Mouse (Mus musculus): ENCODE results near the gene Ecm1. TPM values are rescaled to one million over a fixed set of nuclear protein-coding genes. Genes with fewer than 3 reads are reported as not detected.

Gene Ecm1
- 94.3 and 107 TPM in 2 replicates for polyA plus RNA-seq (2015; fragmentation: Nextera tagmentation; extraction: Ambion mirVana)

- Histone ChIP-seq H3K36me3 (ENCODE audit: insufficient read depth, low read length) (peaks cover 15% of the 10 kb centered on the region), H3K9me3 (ENCODE audit: low read length) (no peaks in the 10 kb centered on the region), H3K4me3 (ENCODE audit: low read depth, low read length) (no peak within 1 kb of the TSS), H3K9ac (replicated peaks; ENCODE audit: low read depth) (no peak within 1 kb of the TSS), H3K4me1 (ENCODE audit: insufficient read depth, low read depth, low read length) (peaks cover 9% of the 10 kb centered on the region; the same call in 1 of the 2 replicates), H3K27ac (ENCODE audit: low read length) (peak within 1 kb of the TSS; percentile 73), H3K4me2 (replicated peaks; ENCODE audit: low read depth, low read length) (peak within 1 kb of the TSS; percentile 14), H3K27me3 (replicated peaks; ENCODE audit: insufficient read depth, low read length) (no peaks in the 10 kb centered on the region)
- TF ChIP-seq EP300 (IDR thresholded peaks at IDR 0.05): no peak
- no peak for TF ChIP-seq CTCF (IDR thresholded peaks at IDR 0.05)
- ATAC-seq (peak; percentile 88), DNase-seq (ENCODE audit: low spot score) (peak; percentile 88)
- 46% methylated on average over 7 of the region's 7 CpGs for WGBS
These were observed at the start of gene Ecm1 for GRCm38 (mm10) chr3:95739353-95740104. Gene Ecm1 (minus strand): TSS chr3:95739569.

- ATAC-seq: no peak
- no peaks in the 10 kb centered on the region for H3K27me3 ChIP-seq (replicated peaks; ENCODE audit: insufficient read depth, low read length)
- TF ChIP-seq EP300 (IDR thresholded peaks at IDR 0.05): no peak
- H3K4me2 ChIP-seq (replicated peaks; ENCODE audit: low read depth, low read length): no peak overlapping the region
- no peaks in the 10 kb centered on the region for H3K4me1 ChIP-seq (ENCODE audit: insufficient read depth, low read depth, low read length)
- no peak overlapping the region for H3K27ac ChIP-seq (ENCODE audit: low read length)
- DNase-seq (ENCODE audit: low spot score): no peak
- no peaks in the 10 kb centered on the region for H3K9me3 ChIP-seq (ENCODE audit: low read length)
- WGBS: 89% methylated on average over 4 of the region's 4 CpGs
- peaks cover 32% of the 10 kb centered on the region for H3K36me3 ChIP-seq (ENCODE audit: insufficient read depth, low read length)
- no peak overlapping the region for H3K4me3 ChIP-seq (ENCODE audit: low read depth, low read length)
- no peak overlapping the region for H3K9ac ChIP-seq (replicated peaks; ENCODE audit: low read depth)
These were observed 46.1 kb upstream of the Ecm1 start for GRCm38 (mm10) chr3:95785501-95785900.

GRCm38 (mm10) chr3:95771985-95772384 lies 32.6 kb upstream of the Ecm1 start:
- H3K4me1 ChIP-seq (ENCODE audit: insufficient read depth, low read depth, low read length): no peaks in the 10 kb centered on the region
- ATAC-seq (no peak), DNase-seq (ENCODE audit: low spot score) (peak; percentile 70)
- no peak overlapping the region for H3K4me3 ChIP-seq (ENCODE audit: low read depth, low read length)
- no peak overlapping the region for H3K9ac ChIP-seq (replicated peaks; ENCODE audit: low read depth)
- no peaks in the 10 kb centered on the region for H3K9me3 ChIP-seq (ENCODE audit: low read length)
- TF ChIP-seq EP300 (IDR thresholded peaks at IDR 0.05): no peak
- TF ChIP-seq CTCF (IDR thresholded peaks at IDR 0.05): peak; percentile 77
- H3K27ac ChIP-seq (ENCODE audit: low read length): no peak overlapping the region
- H3K36me3 ChIP-seq (ENCODE audit: insufficient read depth, low read length): peaks cover 9% of the 10 kb centered on the region
- H3K4me2 ChIP-seq (replicated peaks; ENCODE audit: low read depth, low read length): no peak overlapping the region
- no peaks in the 10 kb centered on the region for H3K27me3 ChIP-seq (replicated peaks; ENCODE audit: insufficient read depth, low read length)

GRCm38 (mm10) chr3:95765534-95765933 lies 26.2 kb upstream of the Ecm1 start:
- Histone ChIP-seq H3K9ac (replicated peaks; ENCODE audit: low read depth) (no peak overlapping the region), H3K4me1 (ENCODE audit: insufficient read depth, low read depth, low read length) (no peaks in the 10 kb centered on the region), H3K27ac (ENCODE audit: low read length) (no peak overlapping the region), H3K4me2 (replicated peaks; ENCODE audit: low read depth, low read length) (no peak overlapping the region), H3K4me3 (ENCODE audit: low read depth, low read length) (no peak overlapping the region), H3K36me3 (ENCODE audit: insufficient read depth, low read length) (peaks cover 7% of the 10 kb centered on the region; the same call in 1 of the 2 replicates), H3K9me3 (ENCODE audit: low read length) (no peaks in the 10 kb centered on the region), H3K27me3 (replicated peaks; ENCODE audit: insufficient read depth, low read length) (no peaks in the 10 kb centered on the region)
- TF ChIP-seq CTCF (IDR thresholded peaks at IDR 0.05) (0 out of 2 replicates have a peak, but pooled peaks have one; percentile 21), EP300 (IDR thresholded peaks at IDR 0.05) (no peak)
- 87% methylated on average over 10 of the region's 10 CpGs for WGBS
- ATAC-seq (no peak), DNase-seq (ENCODE audit: low spot score) (no peak)

- no peaks in the 10 kb centered on the region for H3K4me1 ChIP-seq (ENCODE audit: insufficient read depth, low read depth, low read length)
- TF ChIP-seq EP300 (IDR thresholded peaks at IDR 0.05) (no peak), CTCF (IDR thresholded peaks at IDR 0.05) (no peak)
- H3K27ac ChIP-seq (ENCODE audit: low read length): peak overlapping the region; percentile 26; the same call in 1 of the 2 replicates
- H3K4me3 ChIP-seq (ENCODE audit: low read depth, low read length): no peak overlapping the region
- no peaks in the 10 kb centered on the region for H3K27me3 ChIP-seq (replicated peaks; ENCODE audit: insufficient read depth, low read length)
- ATAC-seq (no peak), DNase-seq (ENCODE audit: low spot score) (no peak)
- no peaks in the 10 kb centered on the region for H3K9me3 ChIP-seq (ENCODE audit: low read length)
- H3K9ac ChIP-seq (replicated peaks; ENCODE audit: low read depth): no peak overlapping the region
- 62% methylated on average over 10 of the region's 10 CpGs for WGBS
- H3K4me2 ChIP-seq (replicated peaks; ENCODE audit: low read depth, low read length): no peak overlapping the region
- peaks cover 7% of the 10 kb centered on the region; the same call in 1 of the 2 replicates for H3K36me3 ChIP-seq (ENCODE audit: insufficient read depth, low read length)
These were observed 24.4 kb upstream of the Ecm1 start for GRCm38 (mm10) chr3:95763811-95764210.

- H3K27me3 ChIP-seq (replicated peaks; ENCODE audit: insufficient read depth, low read length): no peaks in the 10 kb centered on the region
- H3K4me1 ChIP-seq (ENCODE audit: insufficient read depth, low read depth, low read length): no peaks in the 10 kb centered on the region; the same call in 1 of the 2 replicates
- H3K4me3 ChIP-seq (ENCODE audit: low read depth, low read length): no peak overlapping the region
- H3K4me2 ChIP-seq (replicated peaks; ENCODE audit: low read depth, low read length): no peak overlapping the region
- H3K36me3 ChIP-seq (ENCODE audit: insufficient read depth, low read length): peaks cover 7% of the 10 kb centered on the region; the same call in 1 of the 2 replicates
- H3K9ac ChIP-seq (replicated peaks; ENCODE audit: low read depth): no peak overlapping the region
- H3K27ac ChIP-seq (ENCODE audit: low read length): peak overlapping the region; percentile 16
- TF ChIP-seq CTCF (IDR thresholded peaks at IDR 0.05) (peak; percentile 56), EP300 (IDR thresholded peaks at IDR 0.05) (no peak)
- WGBS: 39% methylated on average over 6 of the region's 6 CpGs
- no peaks in the 10 kb centered on the region for H3K9me3 ChIP-seq (ENCODE audit: low read length)
- peak; percentile 75 for DNase-seq (ENCODE audit: low spot score)
- ATAC-seq: peak; percentile 73
These were observed 23.6 kb upstream of the Ecm1 start for GRCm38 (mm10) chr3:95762961-95763360.

All from lung, postnatal 0 days (tissue).